Mouse (Mus musculus) cerebellum, postnatal 4 days (tissue): ENCODE results near the gene Lmln.
A peak's percentile ranks its signal among the peaks of the same experiment; 100 is the strongest.
"Not testable (repeated sequence)": the region's sequence is repeated elsewhere in the genome, so short reads cannot be mapped to it uniquely, and the experiment has no call there.

Experiments used
- DNase-seq, 2 experiments: peaks; one replicate each; pipeline ENCODE4 v3.0.0; 2022; ENCODE audit warnings: low spot score in 2 of 2, mixed read lengths in 1 of 2

The Lmln gene

DNA sequence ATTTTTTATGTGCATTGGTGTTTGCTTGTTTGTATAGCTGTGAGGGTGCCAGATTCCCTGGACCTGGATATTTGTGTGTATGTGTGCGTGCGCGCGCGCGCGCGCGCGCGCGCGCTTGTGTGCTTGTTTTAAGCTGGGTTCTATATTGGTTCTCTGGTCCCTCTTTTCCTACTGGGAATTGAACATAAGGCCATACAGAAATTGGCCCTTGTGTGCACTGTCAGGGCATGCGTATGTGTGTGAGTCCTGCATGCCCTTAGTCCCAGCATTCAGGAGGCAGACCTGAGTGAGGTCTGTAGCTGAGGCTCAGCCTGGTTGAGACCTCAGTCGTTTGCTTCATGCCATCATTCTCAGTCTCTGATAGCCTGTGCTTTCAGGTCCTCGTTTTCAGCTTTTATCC is 4.3 kb upstream of the Lmln start:
- no peak for DNase-seq

GRCm38 (mm10) chr16:33058656-33059055 is 3.7 kb upstream of the Lmln start:
- DNase-seq: not testable (repeated sequence)

GRCm38 (mm10) chr16:33059471-33059870 is 2.9 kb upstream of the Lmln start:
- DNase-seq: no peak

GRCm38 (mm10) chr16:33060926-33061325 is 1.4 kb upstream of the Lmln start:
- DNase-seq: no peak

DNA sequence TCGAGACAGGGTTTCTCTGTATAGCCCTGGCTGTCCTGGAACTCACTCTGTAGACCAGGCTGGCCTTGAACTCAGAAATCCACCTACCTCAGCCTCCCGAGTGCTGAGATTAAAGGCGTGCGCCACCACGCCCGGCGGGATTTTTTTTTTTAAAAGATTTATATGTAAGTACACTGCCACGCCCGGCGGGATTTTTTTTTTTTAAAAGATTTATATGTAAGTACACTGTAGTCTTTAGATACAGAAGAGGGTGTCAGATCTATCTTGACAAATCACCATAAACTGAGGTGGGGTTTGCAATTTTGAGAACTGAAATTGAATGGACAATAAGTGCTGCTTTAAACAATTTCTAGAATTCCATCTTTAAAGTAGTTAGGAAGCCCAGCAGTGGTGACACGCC is 921 bp upstream of the Lmln start:
- no peak for DNase-seq

DNA sequence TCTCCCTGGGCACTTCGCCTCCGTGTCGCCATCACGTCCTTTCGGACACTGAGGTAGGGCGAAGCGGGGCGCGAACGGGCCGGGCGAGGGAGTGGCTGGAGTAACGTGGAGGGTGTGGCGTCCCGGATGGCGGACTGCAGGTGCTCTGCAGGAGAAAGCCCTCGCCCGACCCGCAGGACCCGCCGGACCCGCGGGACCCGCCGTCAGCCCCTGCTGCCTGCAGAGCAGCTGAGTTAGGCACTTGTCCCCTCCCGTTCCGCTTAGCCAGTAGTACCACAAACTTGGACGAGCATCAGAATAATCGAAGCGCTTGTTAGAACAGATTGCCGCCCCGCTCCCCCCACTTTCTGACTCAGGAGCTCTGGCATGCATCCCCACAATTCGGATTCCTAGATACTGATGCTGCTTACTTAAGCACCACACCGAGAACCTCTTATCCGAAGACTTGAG is 386 bp downstream of the Lmln start:
- no peak for DNase-seq

- no peak for DNase-seq
Measured at GRCm38 (mm10) chr16:33063267-33063666, 946 bp downstream of the Lmln start.

GRCm38 (mm10) chr16:33064636-33065035 is 2.3 kb downstream of the Lmln start:
- no peak for DNase-seq

- no peak for DNase-seq
Measured at GRCm38 (mm10) chr16:33070928-33071327, 8.6 kb downstream of the Lmln start.

DNA sequence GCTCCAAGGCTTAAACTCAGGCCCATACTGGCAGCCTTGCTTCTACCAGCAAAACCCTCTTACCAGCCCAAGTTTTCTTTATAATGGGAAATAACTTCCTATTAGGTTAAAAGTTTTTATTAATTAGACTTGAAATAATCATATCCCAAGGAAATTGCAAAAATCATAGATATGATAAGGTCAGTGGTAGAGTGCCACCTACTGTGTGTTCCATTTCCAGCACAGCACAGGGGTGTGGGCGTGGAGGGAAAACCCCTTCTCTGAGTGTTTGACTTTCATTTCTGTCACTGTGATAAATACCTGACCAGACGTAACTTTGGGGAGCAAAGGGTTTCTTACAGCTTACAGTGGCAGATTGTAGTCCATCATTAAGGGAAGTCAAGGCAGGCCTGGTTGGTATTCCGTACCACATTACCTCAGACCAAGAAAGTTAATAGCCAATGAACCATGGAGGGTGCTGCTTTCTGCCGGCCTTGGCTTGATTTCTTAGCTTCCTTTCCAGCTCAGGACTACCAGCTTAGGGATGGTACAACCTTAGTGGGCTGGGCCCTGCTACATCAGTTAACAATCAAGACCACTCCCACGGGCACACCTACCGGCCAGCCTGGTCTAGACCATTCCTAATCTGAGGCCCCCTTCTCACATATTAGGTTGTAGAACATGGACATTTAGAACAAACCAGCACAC is 10.7 kb downstream of the Lmln start:
- no peak for DNase-seq

GRCm38 (mm10) chr16:33074967-33075366 is 12.6 kb downstream of the Lmln start:
- no peak for DNase-seq

DNA sequence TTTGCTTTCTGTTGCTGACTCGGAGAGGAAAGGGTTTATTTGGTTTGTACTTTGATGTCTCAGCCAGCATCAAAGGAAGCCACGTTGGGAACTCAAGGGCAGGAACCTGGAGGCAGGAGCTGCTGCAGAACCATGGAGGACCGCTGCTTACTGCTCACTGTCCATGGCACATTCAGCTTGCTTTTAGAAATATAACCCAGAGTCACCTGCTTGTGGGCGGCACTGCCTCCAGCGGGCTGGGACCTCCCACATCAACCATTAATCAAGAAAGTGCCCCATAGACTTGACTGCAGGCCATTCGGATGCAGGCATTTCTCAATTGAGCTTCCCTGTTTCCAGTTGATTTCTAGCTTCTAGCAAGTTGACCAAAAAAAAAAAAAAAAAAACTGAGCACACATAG is 13.8 kb downstream of the Lmln start:
- no peak for DNase-seq

GRCm38 (mm10) chr16:33077069-33077627 is 14.8 kb downstream of the Lmln start:
- no peak for DNase-seq

DNA sequence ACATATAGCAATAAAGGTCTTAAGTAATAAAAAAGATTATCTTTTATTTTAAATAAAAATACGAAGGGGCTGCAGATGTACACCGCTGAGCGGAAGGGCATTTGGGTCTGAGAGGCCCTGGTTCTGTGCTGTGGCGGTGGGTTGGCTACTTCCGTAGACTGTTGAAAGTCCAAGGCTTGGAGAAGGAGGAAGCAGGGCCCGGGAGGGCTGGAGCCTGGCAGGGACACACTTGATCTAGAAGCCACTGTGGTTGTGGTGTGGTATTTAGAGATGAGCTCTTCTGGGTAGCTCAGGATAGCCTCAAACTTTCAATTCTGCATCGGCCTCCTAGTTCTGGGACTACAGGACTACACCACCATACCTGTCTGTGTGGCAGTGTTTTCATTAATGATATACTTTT is 17.7 kb downstream of the Lmln start:
- no peak for DNase-seq

GRCm38 (mm10) chr16:33082951-33083350 is 20.6 kb downstream of the Lmln start:
- no peak for DNase-seq

DNA sequence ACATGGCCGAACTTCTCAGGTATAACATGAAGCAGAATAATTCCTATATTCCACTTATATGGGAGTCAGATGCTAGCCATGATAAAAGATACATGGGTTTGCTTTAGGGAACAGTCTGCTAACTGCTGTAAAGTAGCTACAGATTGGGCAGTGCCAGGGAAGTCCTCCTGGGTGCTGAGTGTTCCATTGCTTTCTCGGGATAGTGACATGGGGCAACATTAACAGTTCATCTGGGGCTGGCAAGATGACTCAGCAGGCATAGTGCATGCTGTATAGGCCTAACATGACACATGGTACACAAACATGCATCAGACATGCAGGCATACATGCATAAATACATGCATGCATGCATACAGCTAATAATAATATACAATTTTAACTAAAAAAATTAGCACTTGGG is 21.7 kb downstream of the Lmln start:
- no peak for DNase-seq

DNA sequence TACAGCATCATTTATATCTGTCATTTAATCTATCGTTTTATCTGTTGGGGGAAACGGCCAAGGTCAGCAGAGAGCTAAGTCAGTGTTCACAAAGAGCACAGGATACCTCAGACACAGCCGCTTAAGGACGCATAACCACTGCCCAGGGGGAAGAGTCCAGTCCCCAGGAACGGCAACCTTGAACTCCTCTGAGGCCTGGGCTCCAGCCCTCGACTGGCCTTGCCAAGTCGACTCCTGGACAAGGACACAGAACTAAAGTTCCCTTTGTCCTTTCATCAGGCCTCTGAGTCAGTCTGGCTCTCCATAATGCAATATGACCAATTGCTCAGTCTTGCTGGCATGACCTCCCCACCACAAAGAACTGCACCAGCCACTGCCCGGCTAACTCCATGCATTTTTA is 23.3 kb downstream of the Lmln start:
- DNase-seq: no peak

DNA sequence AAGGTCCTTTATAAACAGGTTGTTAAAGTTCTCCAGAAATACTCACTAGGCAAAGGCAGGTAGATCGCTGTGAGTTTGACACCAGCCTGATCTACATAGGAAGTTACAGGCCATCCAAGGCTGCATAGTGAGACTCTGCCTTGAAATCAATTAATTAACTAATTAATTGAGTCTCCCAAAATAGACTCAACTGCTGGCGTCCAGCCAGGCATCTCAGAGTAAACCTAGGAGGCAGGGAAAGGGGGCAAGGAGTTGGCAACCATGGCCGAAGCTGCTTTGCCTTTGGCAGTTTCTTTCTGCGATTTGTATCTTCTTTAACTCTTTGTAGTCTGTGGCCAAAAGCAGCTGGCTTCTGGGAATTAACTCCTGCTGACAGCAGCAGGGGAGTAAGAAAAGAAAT is 51.4 kb downstream of the Lmln start:
- DNase-seq: peak in 1 of 2 experiments; percentile 34

GRCm38 (mm10) chr16:33123373-33123772 is 61.1 kb downstream of the Lmln start:
- peak in 1 of 2 experiments; percentile 22 for DNase-seq

DNA sequence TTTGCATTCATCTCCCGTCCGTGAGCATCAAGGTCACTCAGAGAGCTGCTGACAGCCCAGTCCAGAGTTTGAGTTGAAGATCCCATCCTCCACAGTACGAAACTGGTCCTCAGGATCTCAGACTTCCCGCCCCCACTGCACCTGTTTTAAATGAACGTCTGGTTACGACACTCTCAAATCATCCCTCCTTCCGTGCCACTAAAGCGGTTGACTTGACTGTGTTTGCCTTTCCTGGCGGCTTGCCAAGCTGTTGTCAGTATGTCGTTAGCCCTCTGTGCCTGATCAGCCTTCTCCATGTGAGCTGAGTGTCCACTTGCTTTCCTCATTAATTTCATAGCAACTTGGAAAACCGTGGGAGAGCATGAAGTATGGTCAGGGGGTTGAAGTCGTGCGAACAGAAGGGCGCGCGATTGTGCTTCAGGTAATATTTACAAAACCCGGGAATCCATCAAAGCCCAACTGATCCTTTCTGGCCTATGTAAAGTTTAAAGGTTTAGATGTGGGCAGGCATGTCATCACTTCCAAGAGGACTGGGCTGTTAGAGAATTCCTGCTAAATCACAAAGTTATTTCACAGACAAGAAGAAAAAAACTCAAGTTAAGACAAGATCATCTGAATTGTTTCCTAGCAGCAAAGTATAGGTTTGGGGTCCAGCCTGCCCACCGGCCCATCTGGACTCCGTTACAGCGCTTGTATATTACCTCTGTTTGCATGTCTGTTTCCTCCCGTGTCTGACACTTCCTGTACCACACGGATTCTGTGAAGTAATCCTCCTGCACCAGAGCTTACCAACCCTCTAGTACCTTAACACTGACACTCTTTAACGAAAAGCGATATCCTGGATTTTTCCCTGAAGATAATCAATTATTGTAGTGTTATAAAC is 61.9 kb downstream of the Lmln start:
- DNase-seq: peak in 1 of 2 experiments; percentile 57

GRCm38 (mm10) chr16:33127052-33127451 is 64.7 kb downstream of the Lmln start:
- peak in 1 of 2 experiments; percentile 21 for DNase-seq

DNA sequence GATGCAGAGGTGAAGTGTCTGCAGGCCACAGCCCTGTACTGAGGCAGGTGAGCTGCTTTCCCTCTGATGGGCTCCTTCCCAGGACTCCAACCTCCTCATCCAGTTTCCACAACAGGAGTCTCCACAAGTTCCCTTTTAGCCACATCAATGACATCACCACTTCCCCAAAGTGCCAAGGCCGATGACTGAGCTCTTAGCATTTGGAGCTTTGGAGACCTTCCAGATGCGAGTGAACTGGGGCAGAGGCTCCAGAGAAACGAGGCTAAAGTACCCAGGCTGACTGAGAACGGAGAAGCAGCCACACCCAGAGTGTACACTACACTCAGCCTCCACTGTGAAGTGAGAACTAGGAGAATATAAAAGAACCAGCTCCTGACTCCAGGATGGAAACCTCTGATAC is 68.4 kb downstream of the Lmln start:
- DNase-seq: no peak

DNA sequence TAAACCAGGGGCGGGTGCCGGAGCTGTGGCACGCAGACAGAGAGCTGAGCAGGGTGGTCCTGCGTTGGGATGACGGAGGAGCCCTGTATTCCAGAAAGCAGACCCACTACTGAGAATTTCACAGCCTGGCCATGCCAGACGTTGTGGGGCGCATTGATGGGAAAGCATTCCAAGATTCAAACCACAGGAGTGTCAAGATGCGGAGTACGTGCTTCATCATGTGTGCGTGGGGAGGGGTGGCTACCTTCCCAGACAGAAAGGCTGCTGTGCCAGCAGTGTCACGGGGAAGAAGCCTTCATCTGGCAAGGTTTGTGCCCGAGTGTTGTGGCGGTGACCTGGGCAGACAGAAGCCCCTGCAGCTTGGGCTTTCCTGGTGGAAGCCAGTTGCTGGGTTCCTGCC is 70.9 kb downstream of the Lmln start:
- no peak for DNase-seq
